ENCODE assay signal across 7 mouse cellular contexts in the genomic region with DNA sequence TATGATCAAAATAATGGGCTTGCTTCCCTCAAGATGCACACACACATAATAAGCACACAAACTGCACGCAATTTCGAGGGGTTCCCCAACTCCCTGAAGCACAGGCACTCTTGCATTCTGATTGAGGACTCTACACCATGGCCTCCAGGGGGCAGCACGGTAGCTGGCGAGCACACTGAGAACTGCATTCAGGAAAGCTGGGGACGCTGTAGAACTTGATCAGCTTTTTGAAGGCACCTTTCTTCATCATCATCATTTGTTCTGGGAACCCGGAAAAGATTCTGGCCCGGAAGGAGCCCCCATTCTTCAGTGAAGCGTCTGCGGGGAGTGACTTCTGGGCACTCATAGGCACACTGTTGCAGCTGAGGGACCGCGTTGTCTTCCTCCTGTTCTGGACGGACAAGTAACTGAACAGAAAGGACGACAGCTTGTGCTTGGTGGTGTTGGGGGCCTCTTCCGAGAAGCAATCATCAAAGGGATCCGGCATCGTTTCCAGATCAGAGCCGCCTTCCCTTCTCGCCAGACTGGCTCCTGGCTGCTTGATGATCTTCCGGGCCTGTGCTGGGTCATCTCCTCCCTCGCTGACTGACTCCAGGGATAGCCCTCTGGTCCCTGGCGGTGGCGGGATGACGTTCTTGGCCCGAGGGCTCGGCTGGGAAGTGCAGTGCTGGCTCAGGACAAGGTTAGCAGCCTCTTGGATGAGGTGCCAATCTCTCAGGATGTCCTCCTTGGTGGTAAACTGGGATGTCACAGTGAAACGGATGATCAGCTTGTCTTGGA. TPM values are rescaled to one million over a fixed set of nuclear protein-coding genes. Genes with fewer than 3 reads are reported as not detected.
DNase-seq lines count a peak whose midpoint lies in the region; ATAC-seq lines count a peak whose summit lies in the region.

No protein-coding gene starts in this region.

- peak; percentile 54 for DNase-seq in WW6 (ENCODE audit: low read depth, low spot score)
- DNase-seq in cerebellum, adult 9-10 months = peak; percentile 70
- peak; percentile 34 to 60 for DNase-seq in left cerebral cortex, postnatal 14 days (ENCODE audit: low spot score in 2 of 2)
- DNase-seq in skeletal muscle tissue, adult 2 months (ENCODE audit: low read depth, low spot score) = peak; percentile 31

- H3K27ac ChIP-seq in hindbrain, embryonic 12.5 days = no peak overlapping the region

- 39% methylated on average over 26 of the region's 26 CpGs for WGBS in hindbrain, embryonic 12.5 days

- no peaks in the 10 kb centered on the region for H3K27me3 ChIP-seq in hindbrain, embryonic 12.5 days

- ATAC-seq in frontal cortex, adult (ENCODE audit: low TSS enrichment) = peak; percentile 98
- 0 out of 2 replicates have a peak, but pooled peaks have one; percentile 26 for ATAC-seq in hindbrain, embryonic 12.5 days (ENCODE audit: low FRiP score)
- ATAC-seq in megakaryocyte-erythroid progenitor cell, adult 5-6 weeks (replicated peaks; ENCODE audit: low FRiP score, low TSS enrichment, poor library complexity, severe bottlenecking) = peak; percentile 87

- intact Hi-C loops in left cerebral cortex, postnatal 14 days (cut with DNase I) = loop anchor here (10.0 kb wide), 1 partner anchor 201 kb away; no protein-coding TSS in a partner anchor

- peak overlapping the region; percentile 56 for H3K4me2 ChIP-seq in hindbrain, embryonic 12.5 days (replicated peaks)

- no peaks in the 10 kb centered on the region for H3K36me3 ChIP-seq in hindbrain, embryonic 12.5 days

- no peaks in the 10 kb centered on the region for H3K9me3 ChIP-seq in hindbrain, embryonic 12.5 days (replicated peaks)

- H3K9ac ChIP-seq in hindbrain, embryonic 12.5 days = no peak overlapping the region; the same call in 1 of the 2 replicates

- no peaks in the 10 kb centered on the region for H3K4me1 ChIP-seq in hindbrain, embryonic 12.5 days

- H3K4me3 ChIP-seq in hindbrain, embryonic 12.5 days = peak overlapping the region; percentile 19

RNA-seq across cellular contexts. Expression of a gene that starts 25.1 kb away (rescaled TPM):
- polyA plus RNA-seq in hindbrain, embryonic 12.5 days (2016; fragmentation: Nextera tagmentation; extraction: Ambion mirVana) = 2.1 and 2.5 TPM in 2 replicates
- total RNA-seq in left cerebral cortex, postnatal 14 days (2021) = under 1 TPM; 0.36 to 0.59 TPM
- total RNA-seq in megakaryocyte-erythroid progenitor cell, adult 5-6 weeks (2014; fragmentation: Nextera tagmentation) = 0.92 and 1.3 TPM in 2 replicates
- total RNA-seq in megakaryocyte-erythroid progenitor cell, adult 5-6 weeks (2017) = 0.46 and 2.6 TPM in 2 replicates

RNA-seq across cellular contexts. Expression of a gene that starts 41.8 kb away (rescaled TPM):
- polyA plus RNA-seq in hindbrain, embryonic 12.5 days (2016; fragmentation: Nextera tagmentation; extraction: Ambion mirVana) = 2.2 and 3.6 TPM in 2 replicates
- 1 to 10 TPM; 3.5 to 4.2 TPM for total RNA-seq in left cerebral cortex, postnatal 14 days (2021)
- 0.96 TPM in 1 of 2 replicates, not detected in the other for total RNA-seq in megakaryocyte-erythroid progenitor cell, adult 5-6 weeks (2014; fragmentation: Nextera tagmentation)
- total RNA-seq in megakaryocyte-erythroid progenitor cell, adult 5-6 weeks (2017) = not detected in 2 replicates

Comparison
In these comparisons a context has a peak if more than half of its experiments do, and no peak if none do; other contexts are left out.
1. ATAC-seq: peak in every context shown above with its lines; median percentile 98 in frontal cortex, adult; 87 in megakaryocyte-erythroid progenitor cell, adult 5-6 weeks; 26 in hindbrain, embryonic 12.5 days.